Mouse (Mus musculus): Measurements from ENCODE around the gene Atad1.

- no peak for TF ChIP-seq CTCF (IDR thresholded peaks at IDR 0.05; ENCODE audit: control insufficient read depth, insufficient read depth, low read length)
- no peak for TF ChIP-seq POLR2A (IDR thresholded peaks at IDR 0.05; ENCODE audit: borderline replicate concordance, control insufficient read depth, low read depth, low read length)
Measured at GRCm38 (mm10) chr19:32760499-32760898, 20.9 kb upstream of the Atad1 start.

Measured in bone marrow, adult 2 months (tissue).